Mouse (Mus musculus) adrenal gland, adult 8-10 months (tissue): ENCODE data around the gene Tarbp2. TPM values are rescaled to one million over a fixed set of nuclear protein-coding genes. Genes with fewer than 3 reads are reported as not detected.

Source experiments
- DNase-seq: peaks from one replicate; pipeline ENCODE4 v3.0.0; 2022
- total RNA-seq, 4 experiments: library from RNA; stranded (reverse); gene quantifications; 2 replicates each; pipeline ENCODE4 v1.2.4; 2022

Tarbp2 gene
- total RNA-seq, 4 experiments from 2014 or later, result 31.9 to 50.7 (median 41.9) TPM

- DNase-seq, result no peak
Observed at GRCm38 (mm10) chr15:102526111-102527002, 8.4 kb downstream of the Tarbp2 start.

- DNase-seq, result no peak
Observed at GRCm38 (mm10) chr15:102527936-102528335, 9.9 kb downstream of the Tarbp2 start.

- DNase-seq, result no peak
Observed at GRCm38 (mm10) chr15:102528396-102528795, 10.4 kb downstream of the Tarbp2 start.

- DNase-seq, result no peak
Observed at GRCm38 (mm10) chr15:102530566-102530965, 12.6 kb downstream of the Tarbp2 start.

GRCm38 (mm10) chr15:102531586-102531985 is 13.6 kb downstream of the Tarbp2 start:
- DNase-seq, result no peak

- no peak for DNase-seq
Observed at GRCm38 (mm10) chr15:102532106-102532900, 14.3 kb downstream of the Tarbp2 start.

GRCm38 (mm10) chr15:102533926-102534325 is 15.9 kb downstream of the Tarbp2 start:
- no peak for DNase-seq

GRCm38 (mm10) chr15:102544801-102545200 is 26.8 kb downstream of the Tarbp2 start:
- DNase-seq, result no peak

GRCm38 (mm10) chr15:102546246-102546645 is 28.3 kb downstream of the Tarbp2 start:
- DNase-seq, result no peak

GRCm38 (mm10) chr15:102546677-102547427 is 28.9 kb downstream of the Tarbp2 start:
- peak; percentile 40 for DNase-seq

- DNase-seq, result no peak
Observed at GRCm38 (mm10) chr15:102547478-102547877, 29.5 kb downstream of the Tarbp2 start.

- no peak for DNase-seq
Observed at GRCm38 (mm10) chr15:102552599-102552998, 34.6 kb downstream of the Tarbp2 start.

- DNase-seq, result no peak
Observed at GRCm38 (mm10) chr15:102555581-102555980, 37.6 kb downstream of the Tarbp2 start.

GRCm38 (mm10) chr15:102557580-102557979 is 39.6 kb downstream of the Tarbp2 start:
- DNase-seq, result no peak

- no peak for DNase-seq
Observed at GRCm38 (mm10) chr15:102562491-102562890, 44.5 kb downstream of the Tarbp2 start.

GRCm38 (mm10) chr15:102563061-102563460 is 45.1 kb downstream of the Tarbp2 start:
- no peak for DNase-seq

GRCm38 (mm10) chr15:102563681-102564080 is 45.7 kb downstream of the Tarbp2 start:
- DNase-seq, result no peak

- DNase-seq, result no peak
Observed at GRCm38 (mm10) chr15:102567849-102568248, 49.9 kb downstream of the Tarbp2 start.

GRCm38 (mm10) chr15:102572081-102572480 is 54.1 kb downstream of the Tarbp2 start:
- no peak for DNase-seq
